Mouse (Mus musculus) spleen, adult 12 weeks (tissue): ENCODE results near the gene Smyd5.

ENCODE experiments used
- DNase-seq: peaks from one replicate; pipeline ENCODE4 v3.0.0; 2022; ENCODE audit warnings: low spot score

Gene Smyd5

DNA sequence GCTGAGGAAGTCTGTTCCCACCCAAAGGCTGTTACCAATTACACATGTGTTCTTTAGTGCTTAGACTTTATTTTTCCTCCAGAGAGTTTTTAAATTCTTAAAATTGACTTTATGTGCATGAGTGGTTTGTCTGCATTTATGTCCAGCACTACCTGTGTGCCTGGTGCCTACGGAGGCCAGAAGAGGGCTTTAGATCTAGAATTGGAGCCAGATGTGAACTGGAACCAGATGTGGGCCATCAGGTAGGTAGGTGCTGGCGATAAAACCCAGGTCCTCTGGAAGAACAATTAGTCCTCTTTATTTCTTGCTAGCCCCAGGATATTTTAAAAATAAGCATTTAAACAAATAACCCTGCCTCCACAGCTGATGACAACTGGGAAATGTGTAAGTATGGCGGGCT, 59.8 kb downstream of the Smyd5 start:
- no peak for DNase-seq
